Mouse (Mus musculus): ENCODE data around the gene Stx1b.

Stx1b gene

DNA sequence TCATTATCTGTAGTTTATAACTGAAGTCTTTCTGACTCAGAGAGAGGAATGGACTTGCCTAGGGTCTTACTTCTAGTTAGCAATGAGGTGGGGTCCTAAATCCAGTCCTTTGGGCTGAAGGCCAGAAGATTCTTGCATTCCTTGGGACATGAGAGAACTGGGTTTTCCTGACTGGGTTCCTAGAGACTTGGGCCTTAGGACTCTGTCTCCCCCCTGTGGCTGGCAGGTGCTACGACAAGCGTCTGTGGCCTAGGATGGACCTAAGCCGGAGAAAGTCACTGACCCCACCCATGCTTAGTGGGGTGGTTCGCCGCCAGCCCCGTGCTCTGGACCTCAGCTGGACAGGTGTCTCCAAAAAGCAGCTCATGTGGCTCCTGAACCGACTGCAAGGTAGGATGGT is 63.3 kb downstream of the Stx1b start:
- CTCF ChIA-PET, result interaction anchor here (0.7 to 2.4 kb wide), 13 partner anchors 9 to 158 kb away, joined by 3 to 13 read pairs (median 4); no protein-coding TSS in a partner anchor

DNA sequence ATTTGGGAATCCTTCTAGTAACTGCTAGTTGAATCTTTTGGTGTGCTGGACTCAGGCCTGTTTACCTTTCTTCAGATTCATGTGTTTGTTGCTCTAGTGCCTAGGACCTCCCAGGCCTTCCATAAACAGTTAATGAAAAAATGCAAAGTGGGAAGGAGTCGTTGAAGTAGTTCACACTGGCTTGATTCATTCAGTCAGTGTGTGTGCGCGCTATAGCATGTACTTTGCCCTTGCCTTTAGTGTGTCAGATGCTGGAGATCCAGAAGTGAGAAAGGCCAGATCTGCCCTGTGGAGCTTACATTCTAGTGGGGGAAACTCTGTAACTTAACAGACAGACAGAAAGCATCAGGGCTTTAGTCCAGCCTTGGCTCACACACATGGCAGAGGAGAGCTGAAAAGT is 63.9 kb downstream of the Stx1b start:
- CTCF ChIA-PET, result interaction anchor here (0.5 to 2.4 kb wide), 16 partner anchors 8 to 159 kb away, joined by 3 to 13 read pairs (median 4); partner anchors contain the start of gene Bcl7c (in 1 of the 4)
- POLR2A ChIA-PET, result interaction anchor here (0.7 to 2.4 kb wide), 9 partner anchors 8 to 206 kb away, joined by 3 to 13 read pairs (median 4); partner anchors contain the start of genes Ctf1 (in 1 of the 4) and Fbxl19 (in 1 of the 4)

More for the DNA sequence above, 63.3 kb downstream of the Stx1b start:
- POLR2A ChIA-PET, result interaction anchor here (0.6 to 1.2 kb wide), 7 partner anchors 9 to 205 kb away, joined by 3 to 13 read pairs (median 3); partner anchors contain the start of genes Ctf1 (in 1 of the 4) and Fbxl19 (in 1 of the 4)

DNA sequence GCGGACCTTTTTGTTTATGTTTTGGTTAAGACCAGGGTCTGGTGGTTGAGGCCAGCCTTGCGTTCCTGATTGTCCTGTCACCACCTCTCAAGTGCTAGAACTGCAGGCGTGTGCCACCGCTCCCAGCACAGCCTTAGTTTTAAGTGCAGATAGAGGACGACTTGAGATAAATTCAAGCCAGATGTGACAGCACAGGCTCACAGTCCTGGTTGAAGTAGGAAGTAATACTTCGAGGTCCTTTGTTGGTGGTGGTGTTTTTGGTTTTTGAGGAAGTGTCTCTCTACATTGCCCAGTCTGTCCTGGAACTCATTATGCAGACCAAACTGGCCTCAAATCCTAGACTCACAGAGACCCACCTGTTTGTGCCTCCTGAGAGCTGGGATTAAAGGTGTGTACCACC is 64.6 kb downstream of the Stx1b start:
- ChIA-PET POLR2A (interaction anchor here (0.6 to 2.4 kb wide), 6 partner anchors 9 to 208 kb away, joined by 3 to 7 read pairs (median 4); no protein-coding TSS in a partner anchor), CTCF (interaction anchor here (0.5 to 2.4 kb wide), 9 partner anchors 32 to 545 kb away, joined by 3 to 13 read pairs (median 4); partner anchors contain the start of gene Bcl7c (in 1 of the 4))
